Mouse (Mus musculus) heart, postnatal 4 days (tissue): Measurements from ENCODE around the gene Tmem212. TPM values are rescaled to one million over a fixed set of nuclear protein-coding genes. Genes with fewer than 3 reads are reported as not detected.

Experiments used
- DNase-seq: peaks from one replicate; pipeline ENCODE4 v3.0.0; 2021
- total RNA-seq, 2 experiments: library from RNA; stranded (reverse); gene quantifications; 2 replicates each; pipeline ENCODE4 v1.2.3; 2021

The Tmem212 gene
- total RNA-seq, 2 experiments from 2014 or later, result not detected

DNA sequence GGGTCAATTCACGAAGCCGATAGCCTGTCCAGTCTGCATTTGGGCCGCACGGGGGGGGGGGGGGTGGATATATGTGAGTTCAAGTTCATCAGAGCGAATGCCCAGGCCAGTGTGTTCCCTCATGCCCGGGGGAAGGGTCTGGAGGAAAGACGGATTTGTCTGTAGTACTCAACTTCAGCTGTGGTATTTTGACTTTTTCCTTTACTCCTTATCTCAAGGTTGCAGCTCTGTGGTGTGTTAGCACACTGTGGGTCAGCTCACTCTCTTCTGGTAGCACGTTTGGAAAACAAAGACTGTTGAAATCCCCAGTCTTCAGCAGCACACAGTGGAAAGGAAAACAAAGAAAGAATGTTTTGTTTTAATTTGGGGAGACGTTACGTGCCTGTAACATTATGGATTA is 2.0 kb upstream of the Tmem212 start:
- DNase-seq, result no peak

DNA sequence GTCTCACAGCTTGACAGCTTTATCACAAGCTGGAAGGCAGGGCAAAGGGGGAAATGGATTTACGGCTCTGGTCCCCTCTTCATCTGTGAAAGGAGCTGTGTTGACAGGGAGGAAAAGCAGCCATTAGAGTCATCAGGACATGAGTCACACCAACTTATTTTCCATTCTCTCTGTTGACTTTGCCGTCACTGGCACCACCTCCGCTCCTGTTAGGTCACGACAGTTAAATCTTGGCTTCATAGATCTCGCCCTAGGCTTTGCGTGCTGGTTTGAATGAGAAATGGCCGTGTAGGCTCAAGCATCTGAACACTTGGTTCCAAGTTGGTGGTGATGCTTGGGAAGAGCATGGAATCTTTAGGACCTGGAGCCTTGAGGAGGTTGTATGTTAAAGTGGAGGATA is 9.6 kb downstream of the Tmem212 start:
- DNase-seq, result no peak

DNA sequence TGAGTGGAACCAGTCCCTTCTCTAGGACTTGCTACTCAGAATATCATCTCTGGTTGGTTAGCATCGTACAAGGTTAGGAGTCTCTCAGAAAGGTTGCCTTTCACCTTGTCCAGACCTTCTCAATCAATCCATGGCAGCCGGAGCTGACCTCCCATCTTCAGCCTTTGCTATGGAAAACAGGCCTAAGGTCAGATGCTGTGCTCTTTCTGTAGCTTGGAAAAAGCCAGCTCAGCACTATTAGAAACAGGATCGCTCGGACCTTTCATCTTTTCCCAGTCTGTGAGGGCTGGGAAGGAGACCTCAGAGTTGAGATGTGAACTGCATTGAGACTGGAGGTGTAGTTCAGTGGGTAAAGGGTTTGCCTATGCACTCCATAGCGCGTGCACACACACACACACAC is 10.6 kb downstream of the Tmem212 start:
- no peak for DNase-seq

DNA sequence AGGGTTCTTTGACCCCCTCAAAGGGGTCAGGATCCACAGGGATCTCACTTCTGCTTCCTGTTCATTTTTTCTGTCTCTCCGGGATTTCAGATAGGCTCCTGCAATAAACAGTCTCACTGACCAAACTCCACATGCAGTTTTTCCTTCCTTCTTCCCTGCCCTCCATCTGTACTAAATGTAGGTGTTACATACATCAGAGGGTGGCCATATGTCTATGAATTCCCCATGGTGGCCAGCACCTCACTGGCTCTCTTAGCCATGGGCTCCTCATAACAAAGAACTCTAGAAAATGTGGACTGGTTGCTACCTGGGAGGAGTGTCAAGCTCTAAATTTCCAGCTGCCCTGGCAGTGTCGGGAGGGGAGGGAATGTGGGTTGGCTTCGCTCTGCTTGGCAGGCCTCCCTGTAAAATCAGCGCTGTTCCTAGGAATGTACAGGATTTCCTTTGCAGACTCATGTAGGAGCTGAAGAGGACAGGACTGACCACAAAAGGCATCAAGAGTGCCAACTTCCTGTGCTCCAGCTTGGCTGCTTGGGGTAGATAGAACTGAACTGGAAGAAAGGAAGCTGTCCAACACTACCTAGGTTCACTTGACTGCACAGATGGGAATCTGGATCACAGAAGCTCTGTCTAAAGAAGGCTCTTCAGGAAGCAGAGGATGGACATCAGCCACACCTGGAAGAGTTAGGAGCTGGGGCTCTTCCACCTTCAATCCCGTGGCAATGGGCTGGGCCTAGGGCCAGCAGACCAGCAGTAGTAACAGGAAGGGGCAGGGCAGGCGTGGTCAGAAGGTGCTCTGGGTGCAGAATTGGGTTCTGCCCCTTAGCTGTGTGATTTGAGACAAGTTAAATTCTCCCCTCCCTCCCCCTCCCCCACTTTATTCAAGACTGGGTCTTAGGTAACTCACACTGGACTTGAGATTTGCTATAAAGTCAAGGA is 14.0 kb downstream of the Tmem212 start:
- peak; percentile 55 for DNase-seq

DNA sequence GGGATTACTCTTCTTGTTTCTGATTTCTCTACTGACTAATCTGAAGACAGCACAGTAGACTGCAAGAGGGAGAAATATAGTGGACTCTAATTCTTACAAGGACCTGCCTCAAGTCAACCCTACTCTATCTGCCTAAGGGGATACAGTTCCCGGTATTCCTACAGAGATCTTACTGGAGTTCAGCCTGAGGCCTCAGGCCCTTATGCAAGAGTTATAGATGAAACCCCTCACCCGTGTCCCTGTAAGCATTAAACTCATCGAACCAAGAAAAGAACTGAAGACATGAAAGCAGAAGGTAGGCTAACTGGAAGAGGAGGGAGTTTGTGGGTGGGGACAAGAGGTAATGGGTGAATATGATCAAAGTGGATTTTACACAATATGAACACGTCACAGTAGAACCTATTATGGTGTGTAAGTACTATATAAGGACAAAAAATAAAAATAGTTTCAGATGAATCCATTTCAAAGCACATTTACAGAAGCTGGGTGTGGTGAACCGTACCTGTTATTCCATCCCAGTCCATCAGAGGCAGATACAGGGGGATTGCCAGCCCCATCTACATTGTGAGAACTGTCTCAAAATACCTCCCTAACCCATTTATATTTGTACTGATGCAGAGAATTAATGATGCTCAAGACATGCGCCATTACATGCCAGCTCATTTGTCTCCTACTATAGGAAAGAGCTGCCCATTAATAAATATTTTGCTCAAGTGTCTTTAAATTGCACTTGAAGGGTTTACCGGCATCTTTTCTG is 17.1 kb downstream of the Tmem212 start:
- DNase-seq, result no peak

DNA sequence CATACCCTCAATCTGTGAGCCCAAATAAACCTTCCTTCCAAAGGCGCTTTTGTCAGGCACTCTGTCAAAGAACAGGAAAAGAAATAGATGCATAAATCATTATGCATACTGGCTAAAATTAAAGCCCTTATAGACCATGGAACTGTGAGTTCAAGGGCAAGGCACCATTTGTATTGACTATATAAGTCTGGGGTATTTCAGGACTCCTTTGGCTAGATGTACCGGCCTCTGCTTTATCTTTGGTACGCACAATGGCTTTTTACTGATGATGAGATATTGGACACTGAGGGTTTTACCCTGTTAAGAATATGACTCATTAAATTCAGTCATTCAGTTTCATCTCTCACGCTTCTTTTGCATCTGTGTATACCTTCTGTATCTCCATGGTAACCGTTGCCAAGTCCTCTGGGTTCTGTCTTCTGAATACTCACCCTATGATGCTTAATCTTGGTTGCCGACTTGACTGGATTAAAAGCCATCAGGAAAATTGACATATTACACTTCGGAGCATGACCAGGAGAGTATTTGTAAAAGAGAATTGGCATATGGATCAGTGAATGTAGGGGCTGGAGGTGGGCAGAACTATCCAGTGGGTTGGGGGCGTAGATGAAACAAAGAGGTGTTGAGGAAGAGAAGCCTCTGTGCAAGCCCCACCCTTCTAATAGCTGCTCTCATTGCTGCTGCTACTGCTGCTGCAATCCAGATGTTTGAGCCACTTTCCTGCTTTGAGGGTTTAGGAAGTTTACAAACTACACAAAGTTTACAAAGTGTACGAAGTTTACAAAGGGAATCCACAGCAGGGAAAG is 22.7 kb downstream of the Tmem212 start:
- DNase-seq, result no peak

DNA sequence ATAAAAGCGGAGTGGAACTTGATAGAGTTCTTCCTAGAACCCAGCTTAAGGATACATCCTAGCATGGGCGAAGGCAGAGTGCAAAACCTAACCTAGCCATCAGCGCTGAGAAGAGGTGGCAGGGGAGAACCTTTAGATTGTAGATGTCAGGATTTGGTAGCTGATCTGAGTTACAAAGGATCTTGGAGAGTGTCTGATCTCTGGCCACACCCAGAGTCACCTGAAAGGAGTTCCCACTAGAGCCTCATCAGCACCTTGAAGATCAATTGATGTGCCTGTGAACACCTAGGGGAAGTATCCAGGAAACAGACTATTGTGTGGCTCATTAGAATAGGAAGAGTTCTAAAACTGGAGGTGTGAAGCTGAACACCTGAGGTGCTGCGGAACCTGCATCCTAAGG is 23.7 kb downstream of the Tmem212 start:
- no peak for DNase-seq

DNA sequence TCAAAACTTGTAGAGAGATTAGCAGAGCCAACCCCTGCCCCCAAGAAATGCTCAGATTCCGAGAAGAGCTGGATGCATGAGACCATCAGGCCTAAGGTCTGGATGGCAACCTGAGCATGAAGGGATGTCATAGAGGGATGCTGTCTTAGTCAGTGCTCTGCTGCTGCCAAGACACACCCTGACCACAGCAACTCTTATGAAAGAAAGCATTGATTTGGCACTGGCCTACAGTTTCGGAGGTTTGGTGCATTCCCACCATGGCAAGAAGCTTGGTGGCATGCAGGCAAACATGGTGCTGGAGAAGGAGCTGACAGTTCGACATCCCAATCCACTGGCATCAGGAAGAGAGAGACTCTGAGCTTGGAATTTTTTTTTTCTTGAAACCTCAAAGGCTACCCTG is 24.3 kb downstream of the Tmem212 start:
- no peak for DNase-seq

DNA sequence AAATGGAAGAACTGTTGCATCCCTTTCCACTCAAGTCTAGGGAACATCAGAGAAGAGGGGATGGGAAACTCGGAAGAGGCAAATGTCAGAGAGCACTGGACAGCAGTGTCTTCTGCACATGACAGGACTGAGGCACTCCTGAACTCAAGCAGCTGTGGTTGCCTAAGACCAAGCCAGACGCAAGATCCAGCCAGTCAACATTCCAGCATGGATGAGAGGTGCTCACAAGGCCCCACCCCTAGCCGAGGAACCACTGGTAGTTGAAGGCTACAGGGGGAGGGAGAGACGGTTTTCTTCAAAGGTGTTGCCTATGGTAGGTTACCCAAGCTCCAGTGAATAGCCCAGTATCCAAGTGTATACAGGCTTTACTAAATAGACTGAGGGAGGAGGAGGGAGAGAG is 24.8 kb downstream of the Tmem212 start:
- DNase-seq, result no peak

DNA sequence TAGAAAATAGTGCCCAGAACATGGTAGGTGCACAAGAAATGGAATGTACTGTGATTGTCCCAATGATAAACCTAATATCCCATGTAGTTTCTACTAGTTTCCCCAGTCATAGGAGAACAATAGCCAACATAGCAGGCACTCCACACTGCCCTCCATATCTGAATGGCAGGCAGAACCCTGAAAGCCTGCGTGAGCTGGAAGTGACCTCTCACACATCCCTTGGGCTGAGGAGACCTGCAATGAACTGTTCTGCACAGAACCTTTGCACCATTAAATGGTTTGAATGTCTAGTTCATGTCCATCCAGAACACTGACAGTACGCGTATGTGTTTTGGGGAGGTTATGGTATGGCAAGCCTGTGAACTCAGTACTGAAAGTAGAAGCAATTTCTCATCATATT is 27.5 kb downstream of the Tmem212 start:
- no peak for DNase-seq

DNA sequence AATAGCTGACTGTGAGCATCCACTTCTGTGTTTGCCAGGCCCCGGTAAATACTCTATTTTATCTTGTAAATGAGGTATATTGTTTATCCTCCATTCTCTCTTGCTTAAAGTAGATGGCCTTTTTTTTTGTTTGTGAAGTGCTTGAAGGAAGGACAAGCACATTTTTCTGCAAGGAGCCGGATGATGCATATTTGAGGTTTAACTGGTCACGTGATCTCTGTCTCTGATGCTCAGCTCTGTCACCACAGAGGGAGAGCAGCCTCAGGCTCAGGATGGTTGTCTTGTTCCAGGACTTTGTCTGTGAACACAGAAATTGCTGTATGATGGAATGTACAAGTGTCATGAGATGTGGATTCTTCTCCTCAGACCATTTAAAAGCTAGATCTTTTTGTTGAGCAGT is 28.4 kb downstream of the Tmem212 start:
- DNase-seq, result no peak

DNA sequence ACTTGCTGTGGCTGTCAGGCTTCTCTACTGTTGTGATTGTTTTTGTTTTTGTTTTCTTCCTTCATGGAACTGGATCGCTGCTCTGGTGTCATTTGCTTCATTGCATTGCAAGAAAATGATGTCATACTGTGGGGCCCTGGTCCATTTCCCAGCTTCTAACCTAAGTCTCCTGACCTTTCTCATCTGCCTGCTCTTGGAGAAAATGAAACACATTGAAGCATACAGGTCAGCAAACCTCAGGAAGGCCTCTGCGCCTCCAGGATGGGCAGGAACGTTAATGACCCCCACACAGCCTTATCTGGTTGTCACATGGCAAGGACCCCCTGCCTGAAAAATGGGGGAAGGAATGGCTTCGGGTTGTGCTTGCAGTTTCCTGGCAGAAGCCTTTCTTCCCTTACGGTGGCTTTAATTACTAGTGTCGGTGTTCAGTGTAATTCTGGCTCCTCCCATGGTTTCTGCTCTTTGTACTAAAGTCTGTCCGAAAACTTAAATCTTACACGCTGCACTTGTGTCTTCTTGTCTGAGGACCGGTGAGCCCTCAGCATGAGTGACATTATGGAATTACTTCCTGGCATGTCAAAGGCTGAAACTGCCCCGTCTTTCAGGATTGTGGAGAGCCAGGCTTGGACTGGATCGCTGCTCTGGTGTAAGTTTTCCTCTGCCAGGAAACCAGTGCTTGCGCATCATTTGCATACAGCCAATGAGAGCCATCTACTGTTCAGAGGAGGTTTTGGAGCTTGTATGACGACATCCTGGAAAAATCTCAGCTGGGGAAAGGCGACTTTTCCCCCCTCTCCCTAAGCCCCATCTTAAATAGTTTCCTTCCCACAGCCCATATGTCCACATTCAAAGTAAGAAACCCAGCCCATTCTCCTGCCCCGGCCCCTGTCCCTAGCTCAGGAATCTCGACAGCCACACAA is 33.1 kb downstream of the Tmem212 start:
- peak; percentile 79 for DNase-seq

DNA sequence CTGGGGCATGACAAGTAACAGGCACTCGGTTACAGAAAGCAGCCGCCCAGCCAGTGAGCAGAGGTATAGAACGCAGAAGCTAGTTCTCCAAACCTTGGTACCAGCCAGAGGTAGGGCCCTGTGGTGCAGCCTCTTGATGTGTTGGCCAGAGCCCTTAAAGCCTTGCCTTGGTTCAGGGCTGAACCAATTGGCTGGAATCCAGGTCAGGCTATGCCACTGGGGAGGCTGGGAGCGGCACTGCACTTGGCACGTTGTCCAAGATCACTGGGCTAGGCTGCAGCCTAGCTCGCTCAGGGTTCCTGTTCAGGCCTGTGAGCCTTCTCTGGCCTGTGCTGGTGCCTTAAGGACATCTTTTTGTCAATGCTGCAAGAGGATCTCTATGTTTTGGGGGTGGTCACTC is 34.6 kb downstream of the Tmem212 start:
- DNase-seq, result peak; percentile 78

DNA sequence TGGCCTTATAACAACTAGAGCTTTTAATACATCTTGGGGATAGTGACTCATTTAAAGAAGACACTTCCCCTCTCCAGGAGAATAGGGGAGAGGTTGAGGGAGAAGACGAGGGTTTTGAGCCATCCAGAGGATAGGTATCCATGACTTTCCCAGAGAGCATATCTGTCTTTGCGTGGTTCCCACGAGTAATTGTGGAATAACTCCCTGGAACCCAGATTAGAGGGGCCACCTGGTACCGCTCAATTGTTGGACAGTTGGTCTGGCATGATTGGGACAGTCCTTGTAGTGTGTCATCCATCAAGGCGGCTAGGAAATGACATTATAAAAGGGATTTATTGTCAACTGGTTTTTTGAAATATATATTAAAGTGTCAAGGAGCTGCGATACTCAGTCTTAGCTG is 35.1 kb downstream of the Tmem212 start:
- no peak for DNase-seq

DNA sequence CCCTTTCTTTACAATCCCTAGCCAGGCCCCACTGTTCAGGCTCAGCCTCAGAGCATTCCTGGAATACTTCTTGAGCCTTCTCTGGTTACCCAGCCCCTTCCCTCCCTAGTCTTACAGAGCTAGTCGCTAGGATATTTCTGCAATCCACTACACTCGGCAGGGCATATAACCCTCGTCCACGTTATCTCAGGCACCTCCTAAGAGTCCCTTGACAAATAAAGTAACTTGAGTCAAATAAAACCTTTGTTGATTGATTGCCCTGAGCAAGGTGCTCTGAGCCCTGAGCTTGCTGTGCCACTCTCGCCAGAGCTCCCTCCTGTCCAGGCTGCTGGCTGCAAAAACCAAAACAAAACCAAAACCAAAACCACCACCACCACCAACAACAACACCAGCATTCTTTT is 37.0 kb downstream of the Tmem212 start:
- peak; percentile 37 for DNase-seq

DNA sequence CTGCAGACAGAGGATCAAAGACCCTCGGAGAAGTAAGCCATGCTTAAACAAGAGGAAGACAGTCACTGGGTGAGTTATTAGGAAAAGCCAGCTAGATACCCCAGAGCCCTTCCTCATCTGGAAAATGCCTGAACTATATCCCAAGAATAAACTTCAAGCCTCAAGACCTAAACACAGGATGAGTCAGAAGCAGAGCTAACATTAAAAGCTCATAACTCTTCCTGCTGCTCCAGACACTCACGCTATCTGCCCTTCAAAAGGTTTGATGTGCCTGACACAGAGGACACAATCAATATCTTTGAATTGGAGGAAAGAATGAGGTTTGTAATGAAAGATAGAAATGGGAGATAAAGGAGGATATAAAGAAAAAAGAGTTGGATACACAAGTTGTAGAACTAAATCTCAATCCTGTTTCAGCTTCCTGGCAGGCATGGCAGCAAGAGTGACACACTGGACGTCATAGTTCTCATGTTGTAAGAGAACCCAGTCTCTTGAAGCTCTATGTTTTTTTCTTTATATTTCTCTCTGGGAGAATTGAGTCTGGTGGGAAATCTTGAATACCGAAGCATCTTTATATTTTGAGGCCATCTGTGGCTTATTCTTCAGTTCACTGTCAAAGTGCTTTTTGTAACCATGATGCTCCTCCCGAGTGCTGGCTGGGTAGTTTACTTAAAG is 37.6 kb downstream of the Tmem212 start:
- no peak for DNase-seq

DNA sequence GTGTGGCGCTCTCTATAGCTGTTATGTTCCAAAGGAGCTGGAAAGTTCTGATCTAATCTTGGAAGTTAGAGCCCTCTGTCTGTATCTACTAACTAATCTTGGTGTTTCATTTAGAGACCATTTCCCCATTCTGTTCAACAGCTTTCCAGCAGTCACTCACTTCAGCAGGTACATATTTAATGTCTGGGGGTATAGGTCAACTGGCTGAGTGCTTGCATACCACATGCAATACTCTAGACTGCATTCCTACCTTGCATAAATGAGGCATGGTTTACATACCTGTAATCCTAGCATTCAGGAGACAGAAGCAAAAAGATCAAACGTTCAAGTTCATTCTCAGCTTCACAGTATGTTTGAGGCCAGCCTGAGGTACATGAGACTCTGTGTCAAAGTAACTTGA is 39.9 kb downstream of the Tmem212 start:
- no peak for DNase-seq

DNA sequence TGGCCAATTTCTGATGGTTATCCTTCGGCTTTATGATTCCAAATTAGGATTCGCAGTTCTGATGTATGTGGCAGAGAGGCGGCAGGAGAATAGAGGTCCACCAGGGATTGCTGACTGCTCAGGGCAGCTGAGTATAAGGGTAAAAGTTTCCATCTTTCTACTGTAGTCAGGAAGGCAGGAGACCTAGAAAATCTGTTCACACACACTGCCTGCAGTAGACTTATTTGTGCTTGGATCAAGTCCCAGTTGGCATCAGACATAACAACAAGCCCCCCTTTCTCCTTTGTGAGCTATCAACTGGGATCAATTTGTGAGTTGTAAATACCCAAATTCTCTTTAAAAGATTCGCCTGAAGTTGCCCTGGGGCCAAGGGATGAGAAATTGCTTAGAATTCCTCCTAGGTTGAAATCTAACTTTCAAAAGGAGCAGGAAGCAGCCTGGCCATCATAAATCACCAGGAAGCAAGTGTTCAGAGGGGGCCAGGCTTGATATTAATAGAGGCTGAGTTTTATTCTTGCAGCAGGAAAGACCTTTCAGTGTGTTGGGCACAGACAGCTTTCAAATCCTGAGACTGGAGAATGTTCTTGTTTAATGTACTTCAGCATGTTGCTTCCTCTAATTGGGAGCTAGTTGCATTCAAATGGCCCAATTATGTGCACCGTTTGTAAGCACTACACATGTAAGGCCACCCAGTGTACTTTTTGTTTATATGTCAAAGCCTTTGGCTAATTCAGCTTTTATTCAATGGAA is 41.6 kb downstream of the Tmem212 start:
- no peak for DNase-seq

DNA sequence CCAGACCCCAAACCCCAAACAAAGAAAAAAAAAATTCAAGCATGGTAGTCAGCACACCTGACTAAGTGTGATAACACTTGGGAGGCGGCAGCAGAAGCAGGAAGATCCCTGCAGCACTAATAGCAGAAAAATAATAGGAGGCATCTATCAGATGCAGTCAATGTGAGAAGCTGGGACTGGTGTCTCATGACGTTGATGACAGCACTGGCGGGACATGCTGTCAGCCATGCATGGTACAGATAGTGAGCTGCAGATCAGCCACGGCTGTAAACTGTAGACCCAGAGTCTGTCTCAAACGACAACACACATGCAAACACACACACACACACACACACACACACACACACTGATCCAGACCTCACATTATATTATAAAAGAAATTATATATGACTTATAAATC is 52.9 kb downstream of the Tmem212 start:
- no peak for DNase-seq

DNA sequence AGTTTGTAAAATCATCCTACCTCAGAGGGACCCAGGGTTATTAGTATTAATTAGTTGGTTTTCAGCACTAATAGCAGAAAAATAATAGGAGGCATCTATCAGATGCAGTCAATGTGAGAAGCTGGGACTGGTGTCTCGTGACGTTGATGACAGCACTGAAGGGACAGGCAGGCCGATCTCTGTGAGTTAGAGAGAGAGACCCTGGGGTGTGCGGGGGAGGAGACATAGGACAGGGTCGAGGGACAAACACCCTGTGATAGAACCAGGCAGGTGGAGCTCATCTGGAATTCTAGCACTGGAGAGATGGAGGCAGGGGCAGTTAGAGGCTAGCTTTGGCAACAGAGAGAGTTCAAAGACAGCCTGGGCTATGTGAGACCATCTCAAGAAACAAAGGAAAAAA is 53.3 kb downstream of the Tmem212 start:
- no peak for DNase-seq

DNA sequence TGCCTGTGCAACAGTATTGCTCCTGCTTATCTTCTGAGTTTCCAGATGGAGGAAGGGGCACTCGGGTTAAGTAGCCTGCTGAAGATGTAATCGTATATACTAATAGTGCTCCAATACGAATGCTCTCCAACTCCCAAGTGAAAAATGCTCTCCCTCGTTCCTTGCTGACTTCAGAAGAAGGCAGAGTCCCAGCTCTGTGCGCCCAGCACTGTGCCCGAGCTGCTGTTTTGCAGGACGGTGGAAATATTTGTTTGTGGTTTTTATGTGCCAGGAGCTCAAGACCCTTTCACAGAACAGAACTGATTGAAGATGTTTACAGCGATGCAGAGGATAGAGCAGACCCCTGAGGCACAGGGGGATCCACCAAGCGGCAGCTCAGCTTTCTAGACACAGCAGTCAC is 55.9 kb downstream of the Tmem212 start:
- no peak for DNase-seq
